Mouse (Mus musculus) heart, embryonic 13.5 days (tissue): ENCODE measurements at regions not wholly inside any gene's neighbourhood (a gene's known extent, or its start where the extent isn't known, plus 50 kb on each side); places are given as distances from the start of the nearest gene placed in this dataset.

Source experiments
- ATAC-seq: fragments of 200-750 bp; cut with Nextera tagmentation; 2 replicates; pipeline ENCODE4 v1.8.0; 2017; ENCODE audit warnings: moderate TSS enrichment; ENCODE audit not compliant: insufficient number of reproducible peaks, low FRiP score, low TSS enrichment; ENCODE audit errors: extremely low read depth
- H3K27ac ChIP-seq: fragments of 300-500 bp; sonication (generic); replicated peaks from 2 replicates; pipeline ENCODE4 v1.5.1; 2015; ENCODE audit warnings: moderate library complexity, mild to moderate bottlenecking, inconsistent platforms
- H3K27me3 ChIP-seq: fragments of 300-500 bp; sonication (generic); replicated peaks from 2 replicates; pipeline ENCODE4 v1.6.1; 2015; ENCODE audit warnings: mild to moderate bottlenecking, inconsistent platforms
- H3K36me3 ChIP-seq: fragments of 300-500 bp; sonication (generic); 2 replicates; pipeline ENCODE4 v1.6.1; 2015; ENCODE audit warnings: mild to moderate bottlenecking, inconsistent platforms
- H3K4me1 ChIP-seq: fragments of 300-500 bp; sonication (generic); 2 replicates; pipeline ENCODE4 v1.6.1; 2015; ENCODE audit warnings: inconsistent platforms
- H3K4me2 ChIP-seq: fragments of 300-500 bp; sonication (generic); 2 replicates; pipeline ENCODE4 v1.6.1; 2015; ENCODE audit warnings: inconsistent platforms, mild to moderate bottlenecking, moderate library complexity
- H3K4me3 ChIP-seq: fragments of 300-500 bp; sonication (generic); 2 replicates; pipeline ENCODE4 v1.5.1; 2015; ENCODE audit warnings: moderate library complexity, mild to moderate bottlenecking, inconsistent platforms
- H3K9ac ChIP-seq: fragments of 300-500 bp; sonication (generic); 2 replicates; pipeline ENCODE4 v1.6.1; 2015; ENCODE audit warnings: inconsistent platforms, mild to moderate bottlenecking, moderate library complexity
- H3K9me3 ChIP-seq: fragments of 300-500 bp; sonication (generic); 2 replicates; pipeline ENCODE4 v1.6.1; 2016; ENCODE audit warnings: inconsistent platforms
- WGBS: fragments of 180-500 bp; shearing (Covaris S2); methylation state at CpG from one replicate; pipeline ENCODE4 v1.1.7; 2015; ENCODE audit warnings: mixed read lengths; 5-methylcytosine and 5-hydroxymethylcytosine counted together

- no peak for ATAC-seq
- 69% methylated on average over 3 of the region's 3 CpGs for WGBS
Measured at GRCm38 (mm10) chr14:58907359-58907758, 235.3 kb downstream of the 1700129C05Rik start.

GRCm38 (mm10) chr14:58906631-58907030 lies 236.1 kb downstream of the 1700129C05Rik start:
- WGBS = 78% methylated on average over 4 of the region's 4 CpGs
- ATAC-seq = no peak
- peaks cover 4% of the 10 kb centered on the region for H3K9me3 ChIP-seq
- H3K4me2 ChIP-seq = no peak overlapping the region
- no peaks in the 10 kb centered on the region for H3K27me3 ChIP-seq
- H3K4me1 ChIP-seq = no peaks in the 10 kb centered on the region
- no peak overlapping the region for H3K27ac ChIP-seq
- H3K4me3 ChIP-seq = no peak overlapping the region
- H3K36me3 ChIP-seq = no peaks in the 10 kb centered on the region
- H3K9ac ChIP-seq = no peak overlapping the region

More at GRCm38 (mm10) chr14:58907359-58907758, 235.3 kb downstream of the 1700129C05Rik start:
- H3K4me3 ChIP-seq = no peak overlapping the region
- H3K36me3 ChIP-seq = no peaks in the 10 kb centered on the region
- no peaks in the 10 kb centered on the region for H3K27me3 ChIP-seq
- H3K27ac ChIP-seq = no peak overlapping the region
- no peak overlapping the region for H3K4me2 ChIP-seq
- peaks cover 4% of the 10 kb centered on the region for H3K9me3 ChIP-seq
- H3K4me1 ChIP-seq = no peaks in the 10 kb centered on the region
- no peak overlapping the region for H3K9ac ChIP-seq

DNA sequence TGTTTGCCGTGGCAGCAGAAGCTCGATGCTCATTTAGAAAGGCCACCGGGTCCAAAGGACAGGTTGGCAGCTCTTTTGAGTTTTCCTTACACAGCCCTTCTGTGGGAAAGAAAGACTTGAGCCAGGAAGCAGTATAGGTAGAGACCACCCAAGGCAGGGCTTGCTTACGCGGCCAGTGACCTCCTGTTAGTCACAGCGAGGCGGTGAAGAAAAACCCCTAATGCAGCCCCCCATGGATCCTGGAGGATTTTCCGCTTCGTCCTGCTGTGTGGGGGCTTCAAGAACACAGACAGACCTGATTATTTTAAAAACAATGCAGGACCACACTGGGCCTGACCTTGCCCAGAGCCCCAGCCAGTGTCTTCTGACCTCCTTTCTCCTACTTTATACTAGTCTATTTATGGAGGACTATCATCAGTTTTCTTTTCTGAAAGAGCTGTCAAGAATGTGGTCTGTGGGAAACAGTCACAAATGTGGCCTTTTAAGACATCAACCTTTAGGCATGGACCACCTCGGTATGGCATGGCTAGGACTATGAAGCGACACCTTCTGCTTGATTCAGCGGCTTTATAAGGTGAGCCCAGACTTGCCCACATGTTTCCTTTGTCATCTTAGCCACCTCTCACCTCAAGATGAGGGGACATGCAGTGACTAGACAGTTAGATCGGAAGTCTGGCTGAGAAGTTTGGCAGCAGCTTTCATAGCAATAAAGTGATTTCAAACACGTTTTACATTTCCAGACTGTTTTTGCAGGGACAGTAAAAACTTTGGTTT lies 274.3 kb downstream of the 1700129C05Rik start:
- Histone ChIP-seq H3K9ac (no peak overlapping the region), H3K27me3 (no peaks in the 10 kb centered on the region), H3K27ac (no peak overlapping the region), H3K4me2 (peak overlapping the region; percentile 47), H3K4me3 (no peak overlapping the region), H3K9me3 (no peaks in the 10 kb centered on the region), H3K4me1 (peaks cover 13% of the 10 kb centered on the region), H3K36me3 (no peaks in the 10 kb centered on the region)
- no peak for ATAC-seq
- WGBS = 63% methylated on average over 14 of the region's 14 CpGs

GRCm38 (mm10) chr14:58867396-58868107 lies 275.1 kb downstream of the 1700129C05Rik start:
- H3K27ac ChIP-seq = no peak overlapping the region
- H3K9me3 ChIP-seq = no peaks in the 10 kb centered on the region
- H3K4me3 ChIP-seq = no peak overlapping the region
- H3K4me1 ChIP-seq = peaks cover 13% of the 10 kb centered on the region
- no peak for ATAC-seq
- H3K36me3 ChIP-seq = no peaks in the 10 kb centered on the region
- H3K9ac ChIP-seq = no peak overlapping the region
- peak overlapping the region; percentile 47 for H3K4me2 ChIP-seq
- H3K27me3 ChIP-seq = no peaks in the 10 kb centered on the region
- 43% methylated on average over 13 of the region's 13 CpGs for WGBS

DNA sequence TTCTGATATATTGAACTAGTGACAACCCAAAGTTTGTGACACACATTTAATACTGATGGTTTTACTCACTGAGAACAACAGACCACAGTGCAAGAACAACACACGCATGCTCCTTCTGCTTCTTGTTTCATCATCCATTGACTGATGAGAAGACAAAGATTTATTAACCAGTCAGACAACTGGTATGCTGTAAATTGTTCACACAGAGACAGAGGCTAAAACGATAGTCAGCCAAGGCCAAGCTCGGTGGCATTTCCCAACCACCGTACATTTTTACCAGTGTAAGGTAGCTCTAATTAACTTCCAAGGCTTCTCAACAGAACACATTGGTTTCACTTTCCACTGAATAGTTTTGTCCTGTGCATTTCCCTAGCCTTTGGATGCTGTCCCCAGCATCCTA lies 287.8 kb downstream of the 1700129C05Rik start:
- Histone ChIP-seq H3K4me3 (no peak overlapping the region), H3K4me1 (peaks cover 6% of the 10 kb centered on the region), H3K27ac (no peak overlapping the region), H3K4me2 (no peak overlapping the region), H3K9me3 (no peaks in the 10 kb centered on the region), H3K36me3 (no peaks in the 10 kb centered on the region), H3K9ac (no peak overlapping the region), H3K27me3 (no peaks in the 10 kb centered on the region)
- WGBS = 64% methylated on average over 4 of the region's 4 CpGs
- ATAC-seq = no peak

- no peak for ATAC-seq
- H3K4me2 ChIP-seq = no peak overlapping the region
- no peaks in the 10 kb centered on the region for H3K9me3 ChIP-seq
- no peak overlapping the region for H3K9ac ChIP-seq
- H3K27me3 ChIP-seq = no peaks in the 10 kb centered on the region
- H3K4me1 ChIP-seq = no peaks in the 10 kb centered on the region
- no peaks in the 10 kb centered on the region for H3K36me3 ChIP-seq
- H3K27ac ChIP-seq = no peak overlapping the region
- 68% methylated on average over 2 of the region's 2 CpGs for WGBS
- H3K4me3 ChIP-seq = no peak overlapping the region
Measured at GRCm38 (mm10) chr14:58844565-58844964, 298.1 kb downstream of the 1700129C05Rik start.

DNA sequence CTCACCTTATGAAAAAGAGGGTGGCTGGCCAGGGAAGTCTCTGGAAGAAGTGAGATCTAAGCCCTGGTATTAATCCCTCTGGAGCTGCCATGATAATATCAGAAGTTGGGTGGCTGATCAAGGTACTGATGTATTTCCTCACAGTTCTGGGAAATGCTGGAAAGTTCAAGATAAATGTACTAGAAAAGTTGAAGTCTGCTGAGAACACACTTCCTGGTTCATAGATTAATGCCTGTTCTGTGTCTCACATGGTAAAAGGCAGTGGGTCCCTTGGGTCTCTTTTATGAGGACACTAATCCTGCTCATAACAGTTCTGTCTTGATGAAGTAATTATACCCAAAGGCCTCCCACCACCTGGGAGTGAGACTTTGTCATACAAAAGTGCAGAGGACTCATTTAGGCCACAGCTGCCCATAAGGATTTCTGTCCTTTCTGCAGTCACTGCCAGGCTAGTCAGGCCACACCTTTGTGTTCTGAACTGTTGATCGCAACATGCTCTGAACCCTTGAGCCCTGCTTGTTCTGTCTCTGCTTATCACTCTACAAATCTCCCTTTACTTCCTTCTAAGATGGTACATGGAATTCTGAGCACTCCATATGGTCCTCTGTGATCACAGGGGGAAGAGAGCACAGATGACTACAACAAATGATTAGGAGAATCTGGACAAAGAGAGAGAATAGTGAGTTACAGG lies 300.4 kb downstream of the 1700129C05Rik start:
- no peak overlapping the region for H3K4me2 ChIP-seq
- H3K4me1 ChIP-seq = no peaks in the 10 kb centered on the region
- no peak for ATAC-seq
- WGBS = 78% methylated on average over 1 of the region's 1 CpGs
- no peaks in the 10 kb centered on the region for H3K36me3 ChIP-seq
- H3K4me3 ChIP-seq = no peak overlapping the region
- H3K27me3 ChIP-seq = no peaks in the 10 kb centered on the region
- H3K27ac ChIP-seq = no peak overlapping the region
- H3K9ac ChIP-seq = no peak overlapping the region
- no peaks in the 10 kb centered on the region for H3K9me3 ChIP-seq

DNA sequence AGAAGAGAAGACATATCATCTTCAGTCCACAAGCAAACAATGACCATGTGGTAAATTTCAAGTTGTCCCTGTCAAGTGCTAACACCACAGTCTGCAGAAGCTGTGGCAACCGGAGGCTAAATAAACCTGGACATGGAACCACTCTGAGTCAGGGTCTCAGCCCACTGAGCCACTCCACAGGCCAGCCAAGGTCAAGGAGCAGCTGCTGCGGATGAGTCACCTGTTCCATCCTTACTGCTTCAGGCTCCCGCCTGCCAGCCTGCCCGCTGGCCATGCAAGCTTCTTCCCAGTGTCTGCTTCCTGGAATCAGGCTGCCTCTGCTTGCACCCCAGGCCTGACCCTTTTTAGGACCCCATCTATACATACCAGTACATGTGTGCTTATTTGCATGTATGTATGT lies 319.8 kb downstream of the 1700129C05Rik start:
- Histone ChIP-seq H3K36me3 (no peaks in the 10 kb centered on the region), H3K4me1 (no peaks in the 10 kb centered on the region), H3K4me3 (no peak overlapping the region), H3K9me3 (no peaks in the 10 kb centered on the region), H3K27me3 (no peaks in the 10 kb centered on the region), H3K9ac (no peak overlapping the region), H3K4me2 (no peak overlapping the region), H3K27ac (no peak overlapping the region)
- 49% methylated on average over 4 of the region's 4 CpGs for WGBS
- no peak for ATAC-seq

GRCm38 (mm10) chr14:58817961-58818504 lies 324.7 kb downstream of the 1700129C05Rik start:
- WGBS = 64% methylated on average over 10 of the region's 10 CpGs
- ATAC-seq = no peak
- Histone ChIP-seq H3K9ac (no peak overlapping the region), H3K36me3 (no peaks in the 10 kb centered on the region), H3K4me1 (no peaks in the 10 kb centered on the region), H3K4me2 (no peak overlapping the region), H3K4me3 (no peak overlapping the region), H3K27ac (no peak overlapping the region), H3K9me3 (no peaks in the 10 kb centered on the region), H3K27me3 (no peaks in the 10 kb centered on the region)

DNA sequence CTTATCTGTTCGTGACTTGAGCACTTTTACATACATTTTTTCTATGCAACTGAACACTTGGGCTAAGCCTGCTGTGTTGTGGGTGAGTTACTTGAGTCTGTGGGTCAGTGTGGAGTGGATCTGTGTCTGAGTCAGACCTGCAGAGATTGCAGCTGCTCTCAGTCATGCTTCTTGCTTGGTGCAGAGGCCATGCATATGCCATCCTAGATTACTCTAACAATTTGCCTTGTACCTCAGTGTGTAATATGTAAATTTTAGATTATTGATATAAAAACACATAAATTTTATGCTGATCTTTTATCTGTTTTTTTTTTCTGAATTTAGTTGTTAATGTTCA lies 326.2 kb downstream of the 1700129C05Rik start:
- H3K9ac ChIP-seq = no peak overlapping the region
- H3K27ac ChIP-seq = no peak overlapping the region
- H3K9me3 ChIP-seq = no peaks in the 10 kb centered on the region
- no peaks in the 10 kb centered on the region for H3K36me3 ChIP-seq
- no peak overlapping the region for H3K4me2 ChIP-seq
- ATAC-seq = no peak
- no peaks in the 10 kb centered on the region for H3K27me3 ChIP-seq
- no peak overlapping the region for H3K4me3 ChIP-seq
- 58% methylated on average over 1 of the region's 1 CpGs for WGBS
- H3K4me1 ChIP-seq = no peaks in the 10 kb centered on the region
